Mouse (Mus musculus) liver, embryonic 16.5 days (tissue): Measurements from ENCODE around the gene 1700042G07Rik. TPM values are rescaled to one million over a fixed set of nuclear protein-coding genes. Genes with fewer than 3 reads are reported as not detected.

ENCODE experiments used
- ATAC-seq: fragments of 200-750 bp; cut with Nextera tagmentation; 2 replicates; pipeline ENCODE4 v1.8.0; 2017; ENCODE audit warnings: low read depth, mild to moderate bottlenecking, moderate number of reproducible peaks, moderate library complexity
- H3K27ac ChIP-seq: fragments of 300-500 bp; sonication (generic); 2 replicates; pipeline ENCODE4 v1.5.1; 2014; ENCODE audit warnings: mild to moderate bottlenecking, low read length
- H3K27me3 ChIP-seq: fragments of 300-500 bp; sonication (generic); 2 replicates; pipeline ENCODE4 v1.6.1; 2014; ENCODE audit warnings: low read depth, low read length, mixed read lengths; ENCODE audit not compliant: control insufficient read depth, insufficient read depth
- H3K36me3 ChIP-seq: fragments of 300-500 bp; sonication (generic); 2 replicates; pipeline ENCODE4 v1.6.1; 2014; ENCODE audit warnings: mild to moderate bottlenecking; ENCODE audit not compliant: control insufficient read depth, insufficient read depth
- H3K4me1 ChIP-seq: fragments of 300-500 bp; sonication (generic); 2 replicates; pipeline ENCODE4 v1.6.1; 2014; ENCODE audit warnings: low read depth, low read length, mixed read lengths; ENCODE audit not compliant: control insufficient read depth
- H3K4me2 ChIP-seq: fragments of 300-500 bp; sonication (generic); 2 replicates; pipeline ENCODE4 v1.6.1; 2014; ENCODE audit warnings: low read depth, low read length, mixed read lengths
- H3K4me3 ChIP-seq: fragments of 300-500 bp; sonication (generic); 2 replicates; pipeline ENCODE4 v1.5.1; 2014; ENCODE audit warnings: low read depth, mild to moderate bottlenecking, low read length
- H3K9ac ChIP-seq: fragments of 300-500 bp; sonication (generic); 2 replicates; pipeline ENCODE4 v1.6.1; 2014; ENCODE audit warnings: low read depth, low read length
- H3K9me3 ChIP-seq: fragments of 300-500 bp; sonication (generic); replicated peaks from 2 replicates; pipeline ENCODE4 v1.6.1; 2016; ENCODE audit warnings: low read length; ENCODE audit not compliant: control insufficient read depth
- WGBS: fragments of 180-500 bp; shearing (Covaris S2); extraction: QIAGEN DNeasy Blood & Tissue Kit; methylation state at CpG from one replicate; pipeline ENCODE4 v1.1.7; 2014; ENCODE audit not compliant: insufficient replicate concordance; 5-methylcytosine and 5-hydroxymethylcytosine counted together
- polyA plus RNA-seq: library from polyadenylated mRNA; unstranded; fragments of >200 nt; fragmentation: Nextera tagmentation; extraction: Ambion mirVana; gene quantifications from 2 replicates; pipeline ENCODE4 v1.2.1, GENCODE M21; 2015

1700042G07Rik gene
- polyA plus RNA-seq, 1 experiment from 2014 or later: not detected

GRCm38 (mm10) chr4:116152702-116153101 lies 20.5 kb upstream of the 1700042G07Rik start:
- Histone ChIP-seq H3K27me3 (no peaks in the 10 kb centered on the region), H3K9me3 (no peaks in the 10 kb centered on the region), H3K27ac (no peak overlapping the region), H3K4me3 (no peak overlapping the region), H3K36me3 (peaks cover 6% of the 10 kb centered on the region; the same call in 1 of the 2 replicates), H3K4me2 (no peak overlapping the region), H3K9ac (no peak overlapping the region), H3K4me1 (peaks cover 15% of the 10 kb centered on the region)
- no peak for ATAC-seq
- WGBS: 87% methylated on average over 15 of the region's 15 CpGs

- Histone ChIP-seq H3K9me3 (no peaks in the 10 kb centered on the region), H3K4me1 (peaks cover 2% of the 10 kb centered on the region; the same call in 1 of the 2 replicates), H3K36me3 (peaks cover 8% of the 10 kb centered on the region; the same call in 1 of the 2 replicates), H3K27me3 (no peaks in the 10 kb centered on the region), H3K9ac (no peak overlapping the region), H3K4me2 (no peak overlapping the region), H3K27ac (no peak overlapping the region), H3K4me3 (no peak overlapping the region)
- ATAC-seq: no peak
- WGBS: 71% methylated on average over 2 of the region's 2 CpGs
These were observed 15.3 kb upstream of the 1700042G07Rik start for GRCm38 (mm10) chr4:116157882-116158281.

- no peak for ATAC-seq
- WGBS: 57% methylated on average over 3 of the region's 3 CpGs
- Histone ChIP-seq H3K4me2 (no peak overlapping the region), H3K4me1 (peaks cover 2% of the 10 kb centered on the region; the same call in 1 of the 2 replicates), H3K9me3 (no peaks in the 10 kb centered on the region), H3K4me3 (no peak overlapping the region), H3K9ac (no peak overlapping the region), H3K36me3 (peaks cover 8% of the 10 kb centered on the region; the same call in 1 of the 2 replicates), H3K27ac (no peak overlapping the region), H3K27me3 (no peaks in the 10 kb centered on the region)
These were observed 13.3 kb upstream of the 1700042G07Rik start for GRCm38 (mm10) chr4:116159912-116160311.

- Histone ChIP-seq H3K4me3 (no peak overlapping the region), H3K27me3 (no peaks in the 10 kb centered on the region), H3K4me2 (no peak overlapping the region), H3K4me1 (peaks cover 2% of the 10 kb centered on the region; the same call in 1 of the 2 replicates), H3K36me3 (peaks cover 8% of the 10 kb centered on the region; the same call in 1 of the 2 replicates), H3K9me3 (no peaks in the 10 kb centered on the region), H3K9ac (no peak overlapping the region), H3K27ac (no peak overlapping the region)
- no peak for ATAC-seq
- WGBS: 61% methylated on average over 3 of the region's 3 CpGs
These were observed 12.4 kb upstream of the 1700042G07Rik start for GRCm38 (mm10) chr4:116160769-116161168.

GRCm38 (mm10) chr4:116162142-116162541 lies 11.0 kb upstream of the 1700042G07Rik start:
- H3K36me3 ChIP-seq: peaks cover 2% of the 10 kb centered on the region; the same call in 1 of the 2 replicates
- WGBS: 56% methylated on average over 4 of the region's 4 CpGs
- ATAC-seq: 0 out of 2 replicates have a peak, but pooled peaks have one; percentile 30
- no peak overlapping the region for H3K27ac ChIP-seq
- no peaks in the 10 kb centered on the region for H3K9me3 ChIP-seq
- H3K4me2 ChIP-seq: no peak overlapping the region
- peaks cover 2% of the 10 kb centered on the region; the same call in 1 of the 2 replicates for H3K4me1 ChIP-seq
- H3K27me3 ChIP-seq: no peaks in the 10 kb centered on the region
- H3K9ac ChIP-seq: no peak overlapping the region
- H3K4me3 ChIP-seq: no peak overlapping the region

- Histone ChIP-seq H3K27ac (no peak overlapping the region), H3K36me3 (no peaks in the 10 kb centered on the region), H3K4me2 (no peak overlapping the region), H3K9me3 (no peaks in the 10 kb centered on the region), H3K27me3 (no peaks in the 10 kb centered on the region), H3K4me1 (peaks cover 2% of the 10 kb centered on the region), H3K4me3 (no peak overlapping the region), H3K9ac (no peak overlapping the region)
- 74% methylated on average over 2 of the region's 2 CpGs for WGBS
- no peak for ATAC-seq
These were observed 8.2 kb upstream of the 1700042G07Rik start for GRCm38 (mm10) chr4:116164759-116165554.

- peaks cover 2% of the 10 kb centered on the region for H3K4me1 ChIP-seq
- no peaks in the 10 kb centered on the region for H3K27me3 ChIP-seq
- H3K4me2 ChIP-seq: no peak overlapping the region
- H3K9me3 ChIP-seq: no peaks in the 10 kb centered on the region
- no peak for ATAC-seq
- WGBS: 43% methylated on average over 8 of the region's 8 CpGs
- no peak overlapping the region for H3K4me3 ChIP-seq
- no peak overlapping the region for H3K27ac ChIP-seq
- no peaks in the 10 kb centered on the region for H3K36me3 ChIP-seq
- H3K9ac ChIP-seq: no peak overlapping the region
These were observed 7.3 kb upstream of the 1700042G07Rik start for GRCm38 (mm10) chr4:116165708-116166407.

- ATAC-seq: no peak
- Histone ChIP-seq H3K4me1 (no peaks in the 10 kb centered on the region; the same call in none of the 2 replicates), H3K4me3 (no peak within 1 kb of the TSS), H3K27me3 (no peaks in the 10 kb centered on the region), H3K4me2 (no peak within 1 kb of the TSS), H3K36me3 (no peaks in the 10 kb centered on the region), H3K9me3 (no peaks in the 10 kb centered on the region), H3K9ac (no peak within 1 kb of the TSS), H3K27ac (no peak within 1 kb of the TSS)
- 21% methylated on average over 7 of the region's 7 CpGs for WGBS
These were observed 5.8 kb upstream of the 1700042G07Rik start, which contains the start of gene Tspan1 for GRCm38 (mm10) chr4:116167404-116167803. Gene Tspan1, minus strand, starts transcription at chr4:116167601.
